Mouse (Mus musculus): Measurements from ENCODE around the gene Olfr95.
"Not testable (repeated sequence)": the region's sequence is repeated elsewhere in the genome, so short reads cannot be mapped to it uniquely, and the experiment has no call there.

The Olfr95 gene

GRCm38 (mm10) chr17:37213018-37213417 lies at the start of gene Olfr95:
TSS of gene Olfr95 (minus strand) at chr17:37213118.
- no peak for DNase-seq (ENCODE audit: low read depth)

DNA sequence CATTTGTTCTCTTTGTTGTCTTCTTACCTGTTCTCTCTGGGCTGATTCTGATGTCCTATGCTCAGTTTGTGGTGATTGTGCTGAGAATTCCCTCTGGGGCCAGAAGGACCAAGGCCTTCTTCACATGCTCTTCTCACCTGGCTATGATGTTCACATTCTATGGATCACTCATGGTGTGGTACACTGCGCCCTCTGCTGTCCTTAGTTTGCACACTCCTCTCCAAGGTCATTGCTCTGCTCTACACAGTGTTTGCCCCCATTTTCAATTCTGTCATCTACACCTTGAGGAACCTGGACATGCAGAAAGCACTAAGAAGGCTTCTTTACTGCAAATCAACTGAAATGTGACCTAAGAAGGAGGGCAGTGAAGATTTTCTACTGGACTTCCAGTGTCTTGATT lies 37.6 kb upstream of the Olfr95 start:
- DNase-seq (ENCODE audit: low read depth): no peak

DNA sequence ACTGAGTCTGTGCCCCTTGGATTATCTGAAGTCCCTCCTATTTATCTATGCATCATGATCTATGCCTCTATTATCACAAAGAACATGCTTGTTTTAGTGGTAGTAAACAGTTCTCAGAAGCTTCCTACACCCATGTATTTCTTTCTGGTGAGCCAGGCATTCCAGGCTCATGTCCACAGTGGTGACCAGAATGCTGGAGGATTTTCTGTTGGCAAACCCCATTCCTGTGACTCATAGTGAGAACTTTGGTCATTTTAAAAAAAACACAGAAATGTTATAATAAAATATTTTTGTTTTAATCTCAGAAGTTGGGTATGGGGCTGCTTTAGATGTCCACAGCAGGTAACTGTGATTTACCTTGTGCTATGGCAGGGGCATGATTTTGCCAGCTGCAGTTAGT lies 36.5 kb upstream of the Olfr95 start:
- DNase-seq (ENCODE audit: low read depth): no peak

GRCm38 (mm10) chr17:37246715-37247114 lies 33.8 kb upstream of the Olfr95 start:
- DNase-seq (ENCODE audit: low read depth): no peak

DNA sequence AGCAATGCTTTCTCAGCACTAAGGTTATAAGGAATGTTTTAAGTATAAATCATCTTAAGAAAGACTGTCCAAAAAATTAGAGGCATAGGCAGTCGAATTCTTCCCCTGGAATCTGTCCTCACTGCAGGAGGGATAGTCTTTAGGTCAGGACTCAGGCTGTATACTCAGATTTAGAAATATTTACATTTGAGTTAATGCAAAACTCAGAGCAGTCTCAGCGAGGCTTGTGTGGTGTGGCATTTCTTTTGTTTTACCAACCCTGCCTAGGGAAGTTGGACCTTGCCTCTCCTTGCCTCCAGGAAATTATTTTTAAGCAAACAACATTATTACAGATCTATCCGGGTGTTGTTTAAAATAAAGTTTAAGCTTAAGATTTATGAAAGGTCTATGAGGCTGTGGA lies 29.3 kb upstream of the Olfr95 start:
- DNase-seq (ENCODE audit: low read depth): no peak

DNA sequence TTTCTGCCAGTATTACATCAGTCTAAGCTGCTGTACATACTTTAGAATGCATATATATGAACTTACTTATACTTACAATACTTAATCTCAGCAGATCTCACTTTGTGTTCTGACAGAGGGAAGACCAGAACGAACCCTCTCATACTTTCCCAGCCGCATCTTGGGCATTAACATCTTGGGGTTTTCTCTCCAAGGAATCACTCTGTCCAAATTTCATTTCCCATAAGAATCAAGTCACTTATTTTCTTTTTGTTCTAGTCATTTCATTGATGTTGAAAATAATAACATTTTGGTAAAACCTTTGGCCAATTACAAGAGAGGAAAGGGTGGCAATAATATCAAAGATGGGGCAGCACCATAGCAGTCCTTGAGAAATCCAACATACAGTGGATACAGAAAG lies 24.3 kb upstream of the Olfr95 start, which contains the start of gene Olfr97:
Gene Olfr97, minus strand, starts transcription at position 101 of the 400 bp plus-strand sequence.
- DNase-seq (ENCODE audit: low read depth): not testable (repeated sequence)

DNA sequence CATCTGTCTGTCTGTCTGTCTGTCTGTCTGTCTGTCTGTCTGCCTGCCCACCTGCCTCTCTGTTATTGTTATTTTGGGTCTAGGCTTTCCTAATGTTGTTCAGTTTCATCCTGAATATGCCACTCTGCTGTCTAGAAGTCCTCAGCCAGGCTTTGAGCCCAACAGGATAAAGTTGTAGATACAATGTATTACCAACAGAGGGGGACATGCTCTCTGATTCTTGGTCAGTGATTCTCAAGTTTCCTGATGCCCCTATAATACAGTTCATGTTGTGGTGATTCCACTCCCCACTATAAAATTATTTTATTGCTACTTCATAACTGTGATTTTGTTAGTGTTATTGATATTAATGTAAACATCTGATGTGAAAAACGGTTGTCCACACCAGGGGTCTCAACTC lies 9.0 kb upstream of the Olfr95 start:
- DNase-seq (ENCODE audit: low read depth): no peak

- DNase-seq (ENCODE audit: low read depth): no peak
These were observed 6.9 kb upstream of the Olfr95 start, which contains the start of gene Olfr96 for GRCm38 (mm10) chr17:37219846-37220245. TSS of gene Olfr96 (plus strand) at chr17:37220146.

GRCm38 (mm10) chr17:37218486-37218885 lies 5.6 kb upstream of the Olfr95 start:
- DNase-seq (ENCODE audit: low read depth): no peak

- no peak for DNase-seq (ENCODE audit: low read depth)
These were observed 1.8 kb downstream of the Olfr95 start for GRCm38 (mm10) chr17:37210884-37211768.

- no peak for DNase-seq (ENCODE audit: low read depth)
These were observed 9.0 kb downstream of the Olfr95 start for GRCm38 (mm10) chr17:37203917-37204236.

- peak; percentile 41 for DNase-seq (ENCODE audit: low read depth)
These were observed 9.6 kb downstream of the Olfr95 start for GRCm38 (mm10) chr17:37203206-37203916.

DNA sequence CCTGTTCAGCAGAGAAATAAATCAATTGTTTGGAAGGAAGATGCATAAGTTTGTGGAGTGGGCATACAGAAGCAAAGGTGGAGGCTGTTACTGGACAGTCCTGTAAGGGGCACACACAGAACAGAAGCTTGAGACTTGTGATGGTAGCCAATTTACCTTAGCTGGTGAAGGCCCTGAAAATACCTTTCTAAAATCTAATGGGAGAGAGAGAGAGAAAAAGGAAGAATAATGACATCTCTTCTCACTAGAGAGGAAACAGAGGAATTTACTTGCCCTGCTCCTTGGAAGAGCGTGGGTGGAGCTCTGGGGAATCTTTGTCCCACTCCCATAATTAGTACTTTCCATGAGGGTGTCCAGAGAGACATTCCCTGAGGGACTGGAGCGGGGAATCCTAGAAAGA lies 12.0 kb downstream of the Olfr95 start, which contains the start of gene Olfr94:
Gene Olfr94, minus strand, starts transcription at position 101 of the 400 bp plus-strand sequence.
- no peak for DNase-seq (ENCODE audit: low read depth)

- DNase-seq (ENCODE audit: low read depth): no peak
These were observed 15.8 kb downstream of the Olfr95 start for GRCm38 (mm10) chr17:37196845-37197724.

- DNase-seq (ENCODE audit: low read depth): no peak
These were observed 18.1 kb downstream of the Olfr95 start for GRCm38 (mm10) chr17:37194782-37195181.

DNA sequence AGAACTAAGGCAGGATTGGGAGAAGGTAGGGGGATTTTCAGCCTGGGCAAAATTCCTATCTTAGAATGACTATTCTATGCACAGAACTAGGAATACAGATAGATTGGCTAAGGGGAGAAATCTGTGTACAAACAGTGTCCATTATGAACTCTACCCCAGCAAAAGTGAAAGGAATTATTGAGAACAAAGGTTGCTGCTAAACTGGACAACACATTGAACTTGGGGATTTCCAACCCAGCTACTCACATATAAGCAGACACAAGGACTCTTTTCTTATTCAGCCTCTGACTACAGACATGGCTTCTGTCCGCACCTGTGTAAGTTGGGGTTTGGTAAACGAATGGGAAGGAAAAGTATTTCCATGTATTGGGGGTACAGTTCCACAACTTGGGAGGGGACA lies 19.3 kb downstream of the Olfr95 start, which contains the start of gene Ubd:
Gene Ubd, plus strand, starts transcription at position 237 of the 400 bp plus-strand sequence.
- DNase-seq (ENCODE audit: low read depth): no peak

GRCm38 (mm10) chr17:37193032-37193431 lies 19.9 kb downstream of the Olfr95 start:
- DNase-seq (ENCODE audit: low read depth): no peak

DNA sequence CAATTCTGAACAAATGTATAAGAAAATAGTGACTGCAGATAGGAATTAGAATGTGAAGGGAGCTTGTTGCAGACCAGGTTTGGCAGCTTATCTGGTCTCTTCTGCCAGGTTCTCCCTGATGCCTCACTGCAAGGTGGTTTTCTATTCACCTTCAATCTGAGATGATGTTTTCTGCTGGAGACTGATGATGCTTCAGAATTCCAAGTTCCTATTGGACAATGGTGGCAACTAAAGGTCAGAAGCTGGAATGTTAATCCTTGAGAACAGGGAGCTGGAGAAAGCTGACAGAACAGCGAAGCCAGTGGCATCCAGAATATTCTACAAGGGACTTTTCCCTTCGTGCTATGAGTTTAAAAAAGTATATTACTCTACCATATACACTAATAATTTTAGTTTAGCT lies 22.2 kb downstream of the Olfr95 start:
- no peak for DNase-seq (ENCODE audit: low read depth)

DNA sequence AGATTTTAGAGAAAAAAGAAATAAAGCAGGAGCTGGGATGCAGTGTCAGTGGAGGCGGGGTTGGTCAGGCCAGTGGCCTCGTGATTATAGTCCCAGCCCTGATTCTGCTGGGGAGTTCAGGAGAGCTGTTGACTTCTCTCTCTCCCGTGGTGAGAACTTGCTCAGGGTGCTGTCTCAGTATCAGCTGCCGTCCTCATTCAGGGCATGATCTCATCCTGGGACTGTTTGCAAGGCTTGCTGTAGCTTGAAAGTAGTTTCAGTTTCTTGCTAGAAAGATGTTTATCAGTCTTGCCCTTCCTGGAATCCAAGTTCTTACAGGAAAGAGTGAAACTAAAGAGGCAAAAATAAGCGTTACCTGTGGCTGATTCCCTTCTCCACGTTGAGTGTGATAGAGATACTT lies 27.4 kb downstream of the Olfr95 start:
- DNase-seq (ENCODE audit: low read depth): no peak

DNA sequence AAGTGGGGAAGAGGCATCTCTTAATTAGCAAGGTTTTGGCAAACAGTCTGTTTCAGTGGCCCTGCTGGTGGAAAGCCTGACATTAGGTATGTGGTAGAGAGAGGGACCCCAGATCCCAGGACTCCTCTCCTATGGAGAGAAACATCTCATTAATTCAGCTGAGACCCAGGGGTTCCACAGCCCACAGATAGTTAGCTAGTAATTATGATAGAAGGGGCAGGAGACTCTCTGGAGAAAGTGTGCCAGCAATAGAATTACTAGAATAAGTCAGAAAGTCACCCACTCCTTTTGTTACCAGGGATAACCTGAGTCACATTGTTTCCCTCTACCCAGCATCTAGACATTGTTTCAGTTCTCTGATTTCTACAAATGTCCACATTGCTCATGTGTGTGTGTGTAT lies 51.5 kb downstream of the Olfr95 start, which contains the start of gene Olfr93:
Gene Olfr93, minus strand, starts transcription at position 101 of the 400 bp plus-strand sequence.
- no peak for DNase-seq (ENCODE audit: low read depth)
